Mouse (Mus musculus) right cerebral cortex, postnatal 4 days (tissue): ENCODE data around the gene Hcn3.

Source experiments
- DNase-seq: peaks from one replicate; pipeline ENCODE4 v3.0.0-alpha.2; 2022

The Hcn3 gene

DNA sequence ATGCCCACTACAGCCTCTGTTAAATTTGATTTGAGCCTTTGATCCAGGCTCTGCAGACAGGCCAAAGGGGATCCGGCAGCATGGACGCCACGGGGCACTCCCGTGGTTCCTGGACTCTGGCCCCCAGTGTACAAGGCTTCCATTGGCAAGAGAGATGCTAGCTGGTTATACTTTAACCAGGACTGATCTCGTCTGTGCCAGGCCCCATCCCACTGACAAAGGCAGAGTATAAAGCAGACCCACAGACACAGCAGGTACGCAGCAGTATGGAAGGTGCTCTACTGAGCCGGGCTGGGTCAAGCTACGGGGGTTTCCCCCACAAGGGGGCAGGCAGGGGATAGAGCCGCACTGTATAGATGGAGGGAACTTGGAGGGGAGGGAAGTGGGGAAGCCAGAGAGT, 23.6 kb downstream of the Hcn3 start:
- no peak for DNase-seq

DNA sequence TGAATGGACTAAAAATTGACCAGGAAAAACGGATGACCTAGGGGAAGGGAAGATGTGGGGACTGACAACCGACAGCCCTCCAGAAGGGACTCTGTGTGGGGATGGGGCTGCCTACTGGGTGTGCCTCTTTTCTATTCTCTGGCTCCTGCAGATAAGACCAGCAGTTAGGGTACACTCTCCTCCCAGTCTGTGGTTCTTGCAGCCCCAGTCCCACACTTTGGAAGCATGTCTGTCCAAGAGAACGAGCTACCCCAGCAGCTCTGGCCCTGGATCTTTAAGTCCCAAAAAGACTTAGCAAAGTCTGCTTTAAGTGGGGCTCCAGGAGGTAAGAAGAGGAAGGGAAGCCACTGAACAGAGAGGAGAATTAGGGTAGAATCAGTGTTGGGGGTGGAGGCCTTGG, 24.0 kb downstream of the Hcn3 start, which contains the start of gene Pklr:
Gene Pklr, plus strand, starts transcription at position 185 of the 400 bp plus-strand sequence.
- DNase-seq, result no peak

DNA sequence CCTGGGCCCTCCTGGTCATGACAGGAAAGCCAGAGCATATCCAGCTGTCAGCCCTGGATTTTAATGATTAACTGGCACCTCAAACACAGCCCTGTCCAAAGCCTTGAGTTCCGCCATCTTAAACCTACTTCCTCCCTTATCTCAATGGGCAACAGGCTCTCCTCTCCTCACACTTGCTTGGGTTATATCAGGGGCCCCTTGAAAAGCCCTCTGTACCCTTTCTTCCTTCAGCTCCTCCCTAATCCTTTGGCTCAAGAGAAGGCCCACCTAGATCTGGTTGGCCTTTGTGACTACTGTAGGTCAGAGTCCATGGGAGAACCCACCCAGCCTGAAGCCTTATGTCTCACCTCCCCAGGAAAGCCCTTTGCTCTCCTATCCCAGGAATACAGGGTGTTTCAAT, 26.2 kb downstream of the Hcn3 start:
- no peak for DNase-seq

DNA sequence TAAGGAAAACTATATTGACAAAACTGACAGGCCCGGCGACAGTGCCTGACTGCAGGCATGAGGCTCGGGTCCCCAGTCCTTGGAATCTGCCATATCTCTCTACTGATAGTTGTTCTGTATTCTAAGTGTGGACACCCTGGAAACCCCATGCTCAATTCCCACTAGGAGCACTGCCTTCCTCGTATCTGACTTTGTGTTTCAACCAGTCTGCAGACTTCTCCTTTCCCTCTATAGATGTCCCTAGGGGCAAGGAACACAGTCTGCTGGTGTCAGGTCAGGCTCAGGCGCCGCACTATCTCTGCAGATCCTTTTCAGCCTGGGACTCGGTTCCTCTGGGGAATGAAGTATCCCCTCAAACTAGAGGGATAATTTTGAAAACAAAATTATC, 26.9 kb downstream of the Hcn3 start:
- no peak for DNase-seq

DNA sequence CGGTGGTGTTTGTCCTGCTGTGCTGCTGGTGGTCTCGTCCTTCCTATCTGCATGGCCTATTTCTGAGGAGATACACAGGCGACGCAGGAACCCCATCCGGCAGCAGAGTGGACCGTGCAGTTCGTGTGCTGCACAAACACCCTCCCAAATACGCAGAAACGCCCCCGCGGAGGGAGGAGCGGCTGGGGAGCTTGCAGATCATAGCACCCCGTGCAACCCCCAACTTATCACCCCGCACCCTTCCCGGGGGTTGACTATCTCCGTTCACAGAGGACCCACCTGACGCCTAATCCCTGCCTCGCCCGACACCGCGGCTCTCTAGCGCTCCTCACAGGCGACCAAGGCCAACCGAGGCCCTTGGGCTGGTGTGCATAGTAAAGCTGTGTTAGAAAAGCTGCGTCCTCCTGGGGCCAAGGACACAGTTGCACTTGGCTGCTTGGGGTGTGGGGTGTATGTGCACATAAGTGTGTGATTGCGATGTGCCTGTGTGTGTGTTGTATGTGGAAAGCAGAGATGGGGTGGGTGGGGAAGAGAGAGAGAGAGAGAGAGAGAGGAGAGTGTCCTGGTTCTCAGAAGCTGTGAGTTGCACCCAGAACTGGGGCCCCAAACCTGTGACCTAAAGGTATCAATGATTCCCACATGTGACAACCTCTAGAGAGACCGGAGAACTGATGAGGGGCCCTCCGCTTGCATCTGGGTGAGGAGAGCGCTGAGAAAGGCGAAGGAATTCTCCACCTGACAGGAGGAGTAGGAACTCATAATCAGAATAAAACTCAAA, 27.5 kb downstream of the Hcn3 start:
- DNase-seq, result peak; percentile 49

DNA sequence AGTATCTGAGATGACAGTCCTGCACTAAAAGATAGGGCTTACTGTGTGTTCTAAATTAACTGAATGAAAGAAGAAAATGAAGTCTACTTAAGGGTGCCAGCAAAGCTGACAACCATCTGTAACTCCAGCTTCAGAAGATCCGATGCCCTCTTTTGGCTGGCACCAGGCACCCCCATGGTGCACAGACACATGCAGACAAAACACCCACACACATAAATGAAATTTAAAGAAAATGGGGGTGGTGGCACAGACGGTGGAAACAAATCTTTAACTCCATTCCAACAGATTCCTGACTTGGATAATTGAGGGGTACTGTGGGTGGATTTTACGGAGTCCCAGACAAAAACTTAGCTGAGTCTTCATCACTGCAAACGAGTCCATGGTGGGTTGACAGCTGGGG, 28.2 kb downstream of the Hcn3 start:
- no peak for DNase-seq

DNA sequence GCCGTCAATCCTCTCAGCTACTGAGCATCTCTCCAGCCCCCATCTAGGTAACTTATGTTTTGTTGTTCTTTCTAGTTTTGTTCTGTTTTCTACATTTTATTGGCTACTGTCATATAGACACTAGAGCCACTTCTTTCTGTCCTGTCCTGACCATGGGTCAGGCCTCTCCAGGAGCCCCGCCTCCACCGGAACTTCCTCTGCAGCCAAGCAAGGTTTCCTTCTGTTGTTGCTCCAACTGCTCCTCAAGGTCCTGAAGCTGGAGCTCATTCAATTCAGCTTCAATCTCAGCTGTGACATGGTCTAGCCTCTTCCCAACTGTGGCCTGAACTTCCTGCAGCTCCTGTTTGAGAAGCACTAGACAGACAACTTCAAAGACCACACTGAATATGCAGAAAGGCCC, 30.1 kb downstream of the Hcn3 start:
- no peak for DNase-seq

DNA sequence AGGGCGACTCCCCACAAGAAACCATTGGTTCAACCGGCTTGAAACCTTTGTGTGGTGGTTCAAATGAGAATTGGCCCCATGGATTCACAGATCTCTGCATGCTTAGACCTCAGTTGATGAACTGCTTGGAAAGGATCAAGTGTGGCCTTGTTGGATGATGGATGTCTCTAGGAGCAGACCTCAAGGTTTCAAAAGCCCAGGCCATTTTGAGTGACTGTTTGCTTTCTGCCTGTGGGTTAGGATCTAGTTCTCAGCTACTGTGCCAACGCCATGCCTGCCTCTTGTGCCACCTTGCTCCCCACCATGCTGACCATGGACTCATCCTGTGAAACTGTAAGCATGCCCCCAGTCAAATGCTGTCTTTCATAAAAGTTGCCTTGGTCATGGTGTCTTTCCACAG, 34.0 kb downstream of the Hcn3 start:
- no peak for DNase-seq

DNA sequence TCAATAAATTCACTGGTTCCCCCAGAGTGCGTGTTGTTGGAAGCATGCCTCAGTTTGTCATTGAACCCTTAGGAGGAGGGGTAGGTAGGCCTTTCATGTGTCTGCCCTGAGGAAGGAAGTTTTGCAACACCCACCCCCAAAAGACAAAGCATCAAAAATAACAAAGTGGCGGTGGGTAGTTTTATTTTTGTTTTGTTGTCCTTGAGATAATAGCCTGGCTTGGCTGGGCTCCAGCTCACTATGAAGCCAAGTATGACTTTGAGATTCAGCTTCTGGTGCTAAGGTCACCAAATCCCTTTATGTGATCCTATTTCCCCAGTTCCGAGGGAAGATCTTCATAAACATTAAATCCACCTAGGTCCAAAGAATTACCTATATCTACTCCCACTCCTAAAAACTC, 35.8 kb downstream of the Hcn3 start:
- DNase-seq, result no peak

DNA sequence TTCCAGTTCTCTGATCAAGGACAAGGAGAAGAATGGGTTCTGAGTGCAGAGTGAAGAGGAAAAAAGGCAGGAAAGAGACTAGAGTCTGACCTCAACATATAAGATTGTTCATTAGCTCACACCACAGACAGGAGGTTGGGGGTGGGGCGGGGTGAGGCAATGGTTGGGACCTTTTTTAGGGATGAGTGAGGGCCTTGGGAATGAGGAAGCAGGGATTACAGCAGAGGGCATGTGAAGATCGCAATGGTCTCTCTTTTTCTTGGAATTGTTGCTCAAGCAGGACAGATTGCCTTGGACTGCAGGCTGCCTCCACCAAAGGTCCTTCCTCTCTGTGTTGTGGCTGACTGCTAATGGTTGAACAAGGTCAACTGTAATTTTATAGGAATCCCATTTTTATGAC, 36.7 kb downstream of the Hcn3 start:
- no peak for DNase-seq

DNA sequence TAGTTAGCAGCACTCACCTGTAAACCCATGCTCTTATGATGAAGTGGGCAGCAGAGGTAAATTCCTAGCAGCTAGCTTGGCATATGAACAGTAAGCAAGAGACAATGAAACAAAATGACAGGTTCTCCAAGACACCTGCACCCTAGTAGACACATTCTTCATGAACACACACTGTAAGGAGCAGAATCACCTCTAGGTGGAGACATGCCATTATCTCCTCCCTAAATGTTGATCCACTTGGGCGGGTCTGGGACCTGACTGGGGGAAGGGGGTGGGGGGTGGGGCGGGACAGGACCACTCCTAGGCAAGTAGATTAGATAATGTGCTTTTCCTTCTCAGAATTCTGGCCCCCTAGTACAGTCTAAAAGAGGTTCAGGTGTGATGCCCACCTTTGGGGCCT, 44.5 kb downstream of the Hcn3 start:
- no peak for DNase-seq

DNA sequence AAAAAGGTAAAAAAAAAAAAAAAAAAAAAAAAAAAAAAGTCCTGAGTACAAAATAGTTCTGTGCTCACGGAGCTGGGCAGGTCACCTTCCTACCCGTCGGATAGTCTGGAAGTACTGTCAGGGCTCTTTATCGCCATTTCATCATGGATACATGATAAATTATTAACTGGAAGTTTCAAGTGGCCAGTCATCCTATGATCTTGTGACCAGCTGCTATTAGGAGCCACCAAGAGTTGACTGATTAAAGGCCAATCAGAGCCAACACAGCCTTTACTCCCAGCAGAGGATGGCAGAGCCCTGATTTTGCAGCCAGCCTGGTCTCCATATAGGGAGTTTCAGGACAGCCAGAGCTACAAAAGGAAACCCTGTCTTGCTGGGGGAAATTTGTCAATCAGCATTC, 46.9 kb downstream of the Hcn3 start:
- no peak for DNase-seq

DNA sequence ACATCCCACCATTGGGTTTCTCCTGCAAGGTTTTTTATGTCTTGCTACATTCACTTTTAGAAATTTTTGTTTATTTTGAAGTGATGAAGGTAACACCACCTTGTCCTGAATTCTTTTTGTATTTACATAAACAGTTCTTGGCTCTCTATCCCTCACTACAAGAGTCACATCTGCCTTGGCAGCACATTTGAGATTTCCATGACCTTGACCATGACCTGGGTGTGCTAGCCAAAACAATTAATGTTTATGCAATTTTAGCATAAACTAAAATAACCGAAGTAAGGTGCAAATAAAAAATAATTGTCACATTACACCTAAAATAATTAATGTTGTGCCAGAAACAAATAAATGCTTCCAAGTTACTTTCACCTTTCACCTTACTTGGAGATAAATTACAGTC, 51.9 kb downstream of the Hcn3 start:
- no peak for DNase-seq

DNA sequence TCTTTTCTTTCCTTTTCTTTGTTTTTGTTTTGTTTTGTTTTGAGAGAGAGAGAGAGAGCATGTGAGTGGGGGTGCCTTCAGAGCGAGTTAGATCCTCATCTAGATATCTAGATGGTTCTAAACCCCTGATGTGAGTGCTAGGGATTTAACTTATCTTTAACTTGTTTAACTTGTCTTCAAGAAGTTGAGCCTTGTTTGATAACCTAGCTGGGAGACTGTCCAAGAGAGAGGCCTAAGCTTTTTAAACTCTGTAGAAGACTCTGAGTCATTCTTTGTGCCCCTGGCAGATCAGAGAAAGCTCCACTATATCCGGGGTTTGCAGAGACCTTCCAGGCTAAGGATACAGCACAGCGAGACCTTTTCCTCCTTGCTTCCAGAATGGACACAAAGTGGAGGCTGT, 52.5 kb downstream of the Hcn3 start:
- DNase-seq, result no peak

DNA sequence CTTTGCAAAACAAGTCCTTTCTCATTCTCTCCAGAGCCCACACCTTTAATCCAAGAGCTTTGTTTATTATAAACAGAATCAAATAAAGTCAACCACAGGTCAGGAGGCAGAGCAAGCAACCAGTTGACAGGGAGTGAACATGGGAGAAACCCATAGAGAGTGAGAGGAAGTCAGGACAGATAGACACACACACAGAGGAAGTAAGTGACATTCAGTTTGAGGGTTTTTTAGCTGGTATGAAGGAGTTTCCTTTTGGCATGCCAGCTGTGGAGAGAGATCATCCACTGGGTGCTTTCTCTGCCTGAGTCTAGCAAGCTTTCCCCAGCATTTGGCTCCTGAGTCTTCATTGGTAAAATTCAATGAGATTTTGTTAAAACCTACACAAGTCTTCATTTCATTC, 53.1 kb downstream of the Hcn3 start:
- DNase-seq, result no peak

DNA sequence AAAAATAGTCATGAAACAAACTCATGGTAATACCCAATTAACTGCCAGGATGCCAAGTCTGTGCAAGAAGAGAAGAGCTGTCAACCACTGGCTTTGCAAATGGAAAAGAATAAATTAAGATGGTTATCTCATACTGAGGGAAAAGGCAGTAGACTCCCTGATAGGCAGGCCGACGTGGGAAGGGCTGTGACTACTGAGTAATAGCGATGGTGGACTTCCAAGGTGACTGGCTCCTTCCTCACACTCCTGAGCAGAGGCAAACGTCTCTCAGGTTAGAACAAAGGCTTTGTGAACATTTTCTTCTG, 56.8 kb downstream of the Hcn3 start:
- DNase-seq, result no peak

DNA sequence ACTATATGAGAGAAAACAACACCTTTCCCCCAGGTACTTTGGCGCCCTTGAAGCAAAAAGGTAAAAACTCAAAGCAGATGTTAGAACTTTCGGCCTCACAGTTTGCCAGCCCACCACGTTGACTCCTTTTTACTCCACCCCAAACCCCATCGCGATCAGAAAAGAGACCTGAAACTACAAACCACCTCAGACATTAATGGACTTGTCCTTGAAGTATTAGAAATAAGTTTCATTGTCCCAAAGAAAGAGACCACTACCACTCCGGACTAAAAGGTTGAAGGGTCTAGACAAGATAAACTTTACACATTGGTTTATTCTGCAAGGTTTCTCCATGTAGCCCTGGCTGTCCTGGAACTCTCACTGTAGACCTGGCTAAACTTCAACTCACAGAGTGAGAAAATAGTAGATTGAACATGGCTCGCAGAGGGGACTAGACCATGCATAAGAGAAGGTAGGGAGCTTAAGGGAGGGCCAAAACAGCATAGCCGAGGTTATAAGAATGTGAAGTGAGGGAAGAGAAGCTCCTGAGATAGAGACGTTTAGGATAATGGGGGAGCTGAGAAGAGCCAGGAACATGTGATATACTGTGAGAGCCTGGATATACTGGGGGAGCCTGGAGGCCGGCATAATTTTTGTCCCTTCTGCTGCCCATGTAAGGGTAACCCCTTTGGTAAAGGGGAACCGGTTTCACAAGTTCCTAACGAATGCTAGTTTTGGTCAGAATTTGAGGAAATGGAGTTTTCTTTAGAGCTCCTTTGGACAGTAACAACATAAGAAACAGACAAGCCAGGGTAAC, 57.3 kb downstream of the Hcn3 start:
- no peak for DNase-seq

DNA sequence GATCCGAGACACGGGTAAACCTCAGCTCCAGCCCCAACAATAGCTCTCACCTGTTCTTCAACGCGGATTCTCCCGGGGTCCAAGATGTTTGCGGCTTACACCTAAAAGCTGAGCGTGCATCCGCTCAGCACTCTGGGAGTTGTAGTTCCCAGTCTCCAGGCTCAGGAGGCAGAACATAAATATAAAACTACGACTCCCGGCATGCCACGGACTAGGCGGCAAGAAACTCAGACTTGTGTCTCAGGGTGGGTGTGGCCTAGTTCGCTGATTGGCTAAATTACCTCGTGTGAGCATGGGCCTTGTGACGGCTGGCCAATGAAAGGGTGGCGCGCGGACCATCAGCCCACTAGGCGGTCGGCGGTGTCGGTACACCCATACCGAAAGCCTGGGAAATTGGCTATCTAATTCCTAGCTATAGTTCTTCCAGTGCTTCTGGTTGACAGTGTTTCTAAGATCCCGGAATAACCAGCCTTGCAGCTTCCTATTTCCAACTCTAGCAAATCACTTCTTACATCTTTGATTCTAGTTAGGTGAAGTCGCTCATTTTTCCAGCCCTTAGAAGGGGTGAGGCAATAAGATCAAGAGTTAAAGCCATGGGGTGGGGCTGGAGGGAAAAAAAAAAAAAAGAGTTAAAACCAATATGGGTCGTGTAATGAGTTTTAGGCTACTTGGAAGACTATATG, 58.0 kb downstream of the Hcn3 start, which contains the start of gene Fdps:
Gene Fdps, minus strand, starts transcription at position 148 of the 683 bp plus-strand sequence.
- peak; percentile 87 for DNase-seq

DNA sequence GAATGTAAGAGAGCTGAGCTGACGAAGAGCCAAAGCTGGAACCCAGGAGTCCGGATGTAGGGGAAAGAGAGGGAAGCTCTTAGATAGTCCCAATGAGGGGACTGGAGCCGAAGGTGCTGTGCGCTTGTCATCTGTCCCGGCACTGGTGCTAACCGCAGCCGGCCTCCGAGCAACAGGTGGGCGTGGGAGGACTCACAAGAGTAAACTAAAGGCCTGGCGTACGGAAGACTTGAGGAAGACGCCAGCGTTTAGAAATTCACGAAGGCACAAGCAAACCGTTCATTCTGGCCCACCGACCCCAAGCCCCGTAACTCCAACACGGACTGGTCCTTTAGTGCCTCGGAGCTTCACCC, 58.6 kb downstream of the Hcn3 start:
- DNase-seq, result peak; percentile 49

DNA sequence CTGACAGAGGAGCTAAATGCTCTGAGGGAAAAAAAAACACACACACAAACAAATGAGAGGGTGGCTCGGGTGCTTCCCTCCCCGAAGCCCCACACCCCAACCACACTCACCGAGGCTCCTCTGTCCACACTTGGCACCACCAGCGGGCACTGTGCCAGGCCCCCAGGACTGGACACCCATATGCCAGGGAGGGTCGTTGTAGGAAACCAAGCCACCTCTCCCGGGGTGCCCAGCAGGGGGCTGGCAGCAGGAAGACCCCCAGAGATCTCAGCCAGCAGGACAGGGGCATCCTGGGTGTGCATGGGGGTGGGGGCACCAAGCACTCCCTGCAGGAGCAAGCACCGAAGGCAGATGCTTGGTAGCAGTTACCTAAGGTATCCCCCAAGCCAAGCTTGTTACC, 59.2 kb downstream of the Hcn3 start, which contains the start of gene Gm43738:
Gene Gm43738, minus strand, starts transcription at position 289 of the 400 bp plus-strand sequence.
- peak; percentile 56 for DNase-seq
